In genomic region chr9:91134325-91134724, GRCm38 (mm10) we compare ENCODE assay signal across 23 mouse cellular contexts.
A peak's percentile ranks its signal among the peaks of the same experiment; 100 is the strongest.
DNase-seq lines count a peak whose midpoint lies in the region; ATAC-seq and TF ChIP-seq lines count a peak whose summit lies in the region.
"Had no signal": no experiment of that assay in that cellular context is flagged by ENCODE, and none has a peak within 500 bp of the region (broad histone marks: within the 10 kb centered on the region; RNA-seq: fewer than 3 reads in every experiment).

No protein-coding gene starts in this region.

- H3K9ac ChIP-seq in forebrain, postnatal 0 days, result no peak overlapping the region
- H3K9ac ChIP-seq in forebrain, embryonic 11.5 days (ENCODE audit: low read length), result no peak overlapping the region
- H3K9ac ChIP-seq in hindbrain, postnatal 0 days (replicated peaks; ENCODE audit: low read length), result no peak overlapping the region
- H3K9ac ChIP-seq in hindbrain, embryonic 16.5 days (ENCODE audit: low read depth, low read length), result no peak overlapping the region
- H3K9ac ChIP-seq: embryonic facial prominence, embryonic 12.5 days; forebrain, embryonic 12.5 days; hindbrain, embryonic 14.5 days; limb, embryonic 13.5 days; liver, embryonic 14.5 days; lung, embryonic 14.5 days had no signal

- WGBS in forebrain, postnatal 0 days, result 96% methylated on average over 1 of the region's 1 CpGs
- 91% methylated on average over 1 of the region's 1 CpGs for WGBS in forebrain, embryonic 11.5 days
- 89% methylated on average over 1 of the region's 1 CpGs for WGBS in hindbrain, postnatal 0 days
- whole genome bisulfite sequencing in hindbrain, embryonic 16.5 days, result 98% methylated on average over 1 of the region's 1 CpGs

- no peak overlapping the region for H3K4me3 ChIP-seq in forebrain, postnatal 0 days (ENCODE audit: low read depth, low read length)
- H3K4me3 ChIP-seq in forebrain, embryonic 11.5 days (ENCODE audit: low read depth, low read length), result no peak overlapping the region
- H3K4me3 ChIP-seq in hindbrain, postnatal 0 days (ENCODE audit: low read length), result no peak overlapping the region
- H3K4me3 ChIP-seq in hindbrain, embryonic 16.5 days (ENCODE audit: low read length), result no peak overlapping the region
- H3K4me3 ChIP-seq: embryonic facial prominence, embryonic 12.5 days; forebrain, embryonic 12.5 days; heart, adult 2 months; limb, embryonic 13.5 days had no signal

- ATAC-seq in forebrain, postnatal 0 days, result no peak
- ATAC-seq in forebrain, embryonic 11.5 days (replicated peaks; ENCODE audit: low FRiP score), result no peak
- ATAC-seq in hindbrain, postnatal 0 days, result no peak
- ATAC-seq in hindbrain, embryonic 16.5 days, result no peak
- ATAC-seq: intestine, embryonic 16.5 days had no signal

- no peaks in the 10 kb centered on the region for H3K9me3 ChIP-seq in forebrain, postnatal 0 days (ENCODE audit: low read length)
- H3K9me3 ChIP-seq in forebrain, embryonic 11.5 days (ENCODE audit: control insufficient read depth, low read length), result no peaks in the 10 kb centered on the region
- no peaks in the 10 kb centered on the region for H3K9me3 ChIP-seq in hindbrain, postnatal 0 days (ENCODE audit: low read length)
- H3K9me3 ChIP-seq in hindbrain, embryonic 16.5 days (ENCODE audit: control insufficient read depth, low read length), result 0 out of 2 replicates have a peak, but pooled peaks cover 3% of the 10 kb centered on the region
- H3K9me3 ChIP-seq: embryonic facial prominence, embryonic 12.5 days; forebrain, embryonic 12.5 days; limb, embryonic 13.5 days had no signal

- H3K36me3 ChIP-seq in forebrain, postnatal 0 days (ENCODE audit: insufficient read depth), result no peaks in the 10 kb centered on the region
- no peaks in the 10 kb centered on the region for H3K36me3 ChIP-seq in forebrain, embryonic 11.5 days (ENCODE audit: control insufficient read depth, insufficient read depth, low read length)
- H3K36me3 ChIP-seq in hindbrain, postnatal 0 days (ENCODE audit: insufficient read depth, low read length), result no peaks in the 10 kb centered on the region
- H3K36me3 ChIP-seq in hindbrain, embryonic 16.5 days (ENCODE audit: control insufficient read depth, insufficient read depth, low read length), result no peaks in the 10 kb centered on the region
- H3K36me3 ChIP-seq: embryonic facial prominence, embryonic 12.5 days; forebrain, embryonic 12.5 days; limb, embryonic 13.5 days had no signal

- no peak for DNase-seq in forebrain, postnatal 0 days
- DNase-seq in forebrain, embryonic 11.5 days (ENCODE audit: low spot score), result no peak
- DNase-seq in hindbrain, postnatal 0 days (ENCODE audit: low spot score), result peak; percentile 38
- DNase-seq in retina, postnatal 1 day, result peak; percentile 15
- DNase-seq in retina, embryonic 14.5 days (ENCODE audit: low spot score), result no peak
- DNase-seq in adrenal gland, adult 8-10 months, result no peak
- DNase-seq: adrenal gland, postnatal 14 days; B cell, adult 2 months; gastrocnemius, postnatal 36 days; heart, adult 2 months; heart, postnatal 36 days; kidney, adult 9 months; kidney, postnatal 14 days; lung, embryonic 14.5 days; right cerebral cortex, postnatal 14 days; spleen, adult 18-20 months had no signal

- no peak overlapping the region for H3K27ac ChIP-seq in forebrain, postnatal 0 days (ENCODE audit: low read depth, low read length)
- H3K27ac ChIP-seq in forebrain, embryonic 11.5 days (ENCODE audit: low read depth, low read length), result no peak overlapping the region
- H3K27ac ChIP-seq in hindbrain, postnatal 0 days, result no peak overlapping the region
- H3K27ac ChIP-seq in hindbrain, embryonic 16.5 days (ENCODE audit: low read depth, low read length), result no peak overlapping the region
- H3K27ac ChIP-seq: embryonic facial prominence, embryonic 12.5 days; forebrain, embryonic 12.5 days; heart, adult 2 months; hindbrain, embryonic 14.5 days; limb, embryonic 13.5 days; liver, embryonic 14.5 days had no signal

- no peaks in the 10 kb centered on the region for H3K4me1 ChIP-seq in forebrain, postnatal 0 days (ENCODE audit: insufficient read depth)
- H3K4me1 ChIP-seq in forebrain, embryonic 11.5 days (replicated peaks; ENCODE audit: control insufficient read depth, insufficient read depth, low read length), result no peaks in the 10 kb centered on the region
- H3K4me1 ChIP-seq in hindbrain, postnatal 0 days (ENCODE audit: insufficient read depth, low read length), result no peaks in the 10 kb centered on the region; the same call in 1 of the 2 replicates
- no peaks in the 10 kb centered on the region for H3K4me1 ChIP-seq in hindbrain, embryonic 16.5 days (ENCODE audit: control insufficient read depth, insufficient read depth, low read depth, low read length)
- H3K4me1 ChIP-seq: embryonic facial prominence, embryonic 12.5 days; forebrain, embryonic 12.5 days; limb, embryonic 13.5 days had no signal

- H3K4me2 ChIP-seq in forebrain, postnatal 0 days (ENCODE audit: low read depth), result peak overlapping the region; percentile 11; the same call in 1 of the 2 replicates
- no peak overlapping the region for H3K4me2 ChIP-seq in forebrain, embryonic 11.5 days (ENCODE audit: low read depth, low read length, severe bottlenecking)
- peak overlapping the region; percentile 45 for H3K4me2 ChIP-seq in hindbrain, postnatal 0 days (ENCODE audit: low read depth, low read length)
- no peak overlapping the region; the same call in 1 of the 2 replicates for H3K4me2 ChIP-seq in hindbrain, embryonic 16.5 days (ENCODE audit: low read length)
- H3K4me2 ChIP-seq: embryonic facial prominence, embryonic 12.5 days; forebrain, embryonic 12.5 days; hindbrain, embryonic 14.5 days; limb, embryonic 13.5 days; lung, embryonic 14.5 days had no signal

- H3K27me3 ChIP-seq in forebrain, postnatal 0 days (ENCODE audit: insufficient read depth, low read length), result no peaks in the 10 kb centered on the region
- no peaks in the 10 kb centered on the region for H3K27me3 ChIP-seq in forebrain, embryonic 11.5 days (ENCODE audit: control insufficient read depth, insufficient read depth, low read length)
- H3K27me3 ChIP-seq in hindbrain, postnatal 0 days (ENCODE audit: insufficient read depth, low read length), result no peaks in the 10 kb centered on the region
- H3K27me3 ChIP-seq in hindbrain, embryonic 16.5 days (replicated peaks; ENCODE audit: control insufficient read depth, insufficient read depth, low read length), result no peaks in the 10 kb centered on the region
- H3K27me3 ChIP-seq: embryonic facial prominence, embryonic 12.5 days; forebrain, embryonic 12.5 days; limb, embryonic 13.5 days had no signal

- TF ChIP-seq CTCF in forebrain, postnatal 0 days (IDR thresholded peaks at IDR 0.05; ENCODE audit: low read depth), result no peak
- TF ChIP-seq CTCF in hindbrain, postnatal 0 days (IDR thresholded peaks at IDR 0.05; ENCODE audit: low read depth), result no peak

Comparison
In these comparisons a context has a peak if more than half of its experiments do, and no peak if none do; other contexts are left out.
1. DNase-seq: peak in hindbrain, postnatal 0 days (single experiment) and retina, postnatal 1 day (single experiment); none in forebrain, postnatal 0 days (single experiment), forebrain, embryonic 11.5 days (single experiment), retina, embryonic 14.5 days (single experiment) and adrenal gland, adult 8-10 months (single experiment).
2. H3K4me2 ChIP-seq: peak in forebrain, postnatal 0 days (single experiment) and hindbrain, postnatal 0 days (single experiment); none in forebrain, embryonic 11.5 days (single experiment) and hindbrain, embryonic 16.5 days (single experiment).